Mouse (Mus musculus): ENCODE results near the gene Kansl1. TPM values are rescaled to one million over a fixed set of nuclear protein-coding genes. Genes with fewer than 3 reads are reported as not detected.

Kansl1 gene
- polyA plus RNA-seq, 1 experiment from 2014 or later = 7.5 TPM

DNA sequence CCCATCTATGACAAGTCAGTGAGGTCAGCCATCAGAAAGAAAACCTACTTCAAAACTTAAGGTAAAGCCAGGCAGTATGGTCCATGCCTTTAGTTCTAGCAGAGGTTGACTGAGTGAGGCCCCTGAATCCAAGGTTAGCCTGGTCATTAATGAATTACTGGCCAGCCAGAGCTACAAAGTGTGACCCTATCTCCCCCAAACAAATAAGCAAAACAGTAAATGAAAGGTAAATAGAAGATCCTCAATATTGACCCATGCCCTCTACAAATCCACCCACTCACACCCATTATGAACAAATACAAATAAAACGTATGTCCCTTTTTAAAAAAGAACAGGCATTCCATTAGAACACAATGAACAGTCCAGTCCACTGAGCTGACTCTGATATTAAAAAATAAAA is 76.5 kb downstream of the Kansl1 start:
- DNase-seq (ENCODE audit: low spot score) (no peak), ATAC-seq (ENCODE audit: low FRiP score, low TSS enrichment) (no peak)
- 60% methylated on average over 1 of the region's 1 CpGs for WGBS
- H3K9me3 ChIP-seq (ENCODE audit: control insufficient read depth, low read length) = no peaks in the 10 kb centered on the region
- H3K27ac ChIP-seq (replicated peaks) = no peak overlapping the region
- no peaks in the 10 kb centered on the region for H3K4me1 ChIP-seq (replicated peaks; ENCODE audit: control insufficient read depth, insufficient read depth)
- no peaks in the 10 kb centered on the region for H3K36me3 ChIP-seq (ENCODE audit: control insufficient read depth, insufficient read depth, low read length)
- H3K4me2 ChIP-seq (replicated peaks; ENCODE audit: low read depth) = no peak overlapping the region
- TF ChIP-seq EP300 (optimal IDR thresholded peaks at IDR 0.05) = no peak
- no peak for TF ChIP-seq CTCF (IDR thresholded peaks at IDR 0.05; ENCODE audit: low read depth)
- H3K27me3 ChIP-seq (ENCODE audit: control insufficient read depth, insufficient read depth, low read length) = no peaks in the 10 kb centered on the region
- no peak overlapping the region for H3K4me3 ChIP-seq (ENCODE audit: low read depth, low read length)
- no peak overlapping the region for H3K9ac ChIP-seq (ENCODE audit: low read length)

DNA sequence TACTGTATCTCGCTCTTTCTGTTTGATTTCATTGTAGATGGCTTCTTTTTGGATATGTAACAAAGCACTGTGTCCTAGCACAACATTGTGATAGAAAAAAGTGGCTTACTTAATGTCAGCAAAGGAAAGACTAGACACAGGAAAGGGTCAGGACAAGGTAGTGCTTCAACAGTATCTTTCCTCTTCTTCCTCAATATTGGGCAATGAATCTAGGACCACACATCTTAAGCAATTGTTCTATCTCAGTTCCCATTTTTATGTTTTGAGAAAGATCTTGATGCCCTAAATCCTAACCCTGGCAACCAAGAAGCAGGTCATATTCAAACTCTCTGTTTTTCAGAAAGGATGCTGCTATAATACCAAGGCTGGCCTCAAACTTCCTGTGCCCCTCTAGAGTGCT is 81.4 kb downstream of the Kansl1 start:
- DNase-seq (ENCODE audit: low spot score) (no peak), ATAC-seq (ENCODE audit: low FRiP score, low TSS enrichment) (no peak)
- no peaks in the 10 kb centered on the region for H3K4me1 ChIP-seq (replicated peaks; ENCODE audit: control insufficient read depth, insufficient read depth)
- H3K9me3 ChIP-seq (ENCODE audit: control insufficient read depth, low read length) = no peaks in the 10 kb centered on the region
- no peaks in the 10 kb centered on the region for H3K36me3 ChIP-seq (ENCODE audit: control insufficient read depth, insufficient read depth, low read length)
- no peak overlapping the region for H3K4me2 ChIP-seq (replicated peaks; ENCODE audit: low read depth)
- no peak overlapping the region for H3K27ac ChIP-seq (replicated peaks)
- no peaks in the 10 kb centered on the region for H3K27me3 ChIP-seq (ENCODE audit: control insufficient read depth, insufficient read depth, low read length)
- no peak overlapping the region for H3K4me3 ChIP-seq (ENCODE audit: low read depth, low read length)
- no peak overlapping the region for H3K9ac ChIP-seq (ENCODE audit: low read length)
- no peak for TF ChIP-seq EP300 (optimal IDR thresholded peaks at IDR 0.05)
- no peak for TF ChIP-seq CTCF (IDR thresholded peaks at IDR 0.05; ENCODE audit: low read depth)
- WGBS = 98% methylated on average over 1 of the region's 1 CpGs

DNA sequence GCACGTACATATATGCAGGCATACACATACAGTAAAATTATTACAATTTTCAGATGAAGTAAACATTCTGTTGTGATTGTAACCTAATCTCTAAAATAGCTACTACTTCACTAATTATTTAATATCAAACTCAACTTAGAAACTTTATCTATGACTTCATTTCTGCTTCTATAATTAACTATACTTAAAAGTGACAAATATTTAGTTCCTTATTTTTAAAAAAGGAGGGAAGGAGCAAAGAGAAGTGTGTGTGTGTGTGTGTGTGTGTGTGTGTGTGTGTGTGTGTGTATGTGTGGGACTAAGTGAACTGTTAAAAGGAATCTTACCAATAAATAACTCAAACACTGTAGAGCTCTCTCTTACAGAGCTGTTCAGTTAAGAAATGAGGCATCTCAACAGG is 82.1 kb downstream of the Kansl1 start:
- no peaks in the 10 kb centered on the region for H3K9me3 ChIP-seq (ENCODE audit: control insufficient read depth, low read length)
- DNase-seq (ENCODE audit: low spot score) (no peak), ATAC-seq (ENCODE audit: low FRiP score, low TSS enrichment) (no peak)
- H3K27ac ChIP-seq (replicated peaks) = no peak overlapping the region
- H3K36me3 ChIP-seq (ENCODE audit: control insufficient read depth, insufficient read depth, low read length) = no peaks in the 10 kb centered on the region
- TF ChIP-seq EP300 (optimal IDR thresholded peaks at IDR 0.05) (no peak), CTCF (IDR thresholded peaks at IDR 0.05; ENCODE audit: low read depth) (no peak)
- H3K4me2 ChIP-seq (replicated peaks; ENCODE audit: low read depth) = no peak overlapping the region
- 92% methylated on average over 1 of the region's 1 CpGs for WGBS
- H3K27me3 ChIP-seq (ENCODE audit: control insufficient read depth, insufficient read depth, low read length) = no peaks in the 10 kb centered on the region
- H3K4me3 ChIP-seq (ENCODE audit: low read depth, low read length) = no peak overlapping the region
- no peaks in the 10 kb centered on the region for H3K4me1 ChIP-seq (replicated peaks; ENCODE audit: control insufficient read depth, insufficient read depth)
- no peak overlapping the region for H3K9ac ChIP-seq (ENCODE audit: low read length)

DNA sequence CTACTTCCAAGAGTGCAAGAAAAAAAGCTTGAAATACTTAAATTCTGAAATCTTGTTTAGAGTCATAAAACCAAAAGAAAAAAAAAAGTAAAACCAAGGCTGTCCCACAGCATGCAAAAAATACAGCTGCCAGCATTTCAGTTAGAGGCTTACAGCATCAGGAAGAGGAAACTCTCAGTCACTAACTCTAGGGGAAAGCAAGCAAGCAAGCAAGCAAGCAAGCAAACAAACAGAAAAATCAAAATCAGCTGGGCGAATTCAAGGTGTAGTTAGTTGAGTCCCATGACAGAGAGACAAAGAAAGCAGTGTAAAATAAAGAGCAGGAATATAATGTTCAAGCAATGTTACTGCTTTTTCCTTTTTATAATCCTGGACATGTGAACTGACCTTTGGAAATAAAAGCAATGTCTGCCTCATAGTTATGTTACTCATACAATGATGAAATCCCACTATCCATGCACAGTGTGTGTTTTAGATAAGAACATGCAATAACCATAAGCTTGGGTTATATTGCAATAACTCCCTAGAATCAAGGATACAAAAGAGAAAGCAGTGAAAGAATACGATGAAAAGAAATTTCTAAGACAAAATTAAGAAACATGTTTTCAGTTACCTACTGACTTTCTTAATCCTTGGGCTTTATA is 85.4 kb downstream of the Kansl1 start:
- Histone ChIP-seq H3K9me3 (ENCODE audit: control insufficient read depth, low read length) (no peaks in the 10 kb centered on the region), H3K27ac (replicated peaks) (no peak overlapping the region), H3K4me1 (replicated peaks; ENCODE audit: control insufficient read depth, insufficient read depth) (no peaks in the 10 kb centered on the region), H3K27me3 (ENCODE audit: control insufficient read depth, insufficient read depth, low read length) (no peaks in the 10 kb centered on the region), H3K4me3 (ENCODE audit: low read depth, low read length) (no peak overlapping the region), H3K4me2 (replicated peaks; ENCODE audit: low read depth) (no peak overlapping the region), H3K36me3 (ENCODE audit: control insufficient read depth, insufficient read depth, low read length) (no peaks in the 10 kb centered on the region), H3K9ac (ENCODE audit: low read length) (no peak overlapping the region)
- TF ChIP-seq EP300 (optimal IDR thresholded peaks at IDR 0.05) = no peak
- no peak for TF ChIP-seq CTCF (IDR thresholded peaks at IDR 0.05; ENCODE audit: low read depth)
- ATAC-seq (ENCODE audit: low FRiP score, low TSS enrichment) = peak; percentile 79; the same call in 1 of the 2 replicates
- no peak for DNase-seq (ENCODE audit: low spot score)
- WGBS = 78% methylated on average over 2 of the region's 2 CpGs

DNA sequence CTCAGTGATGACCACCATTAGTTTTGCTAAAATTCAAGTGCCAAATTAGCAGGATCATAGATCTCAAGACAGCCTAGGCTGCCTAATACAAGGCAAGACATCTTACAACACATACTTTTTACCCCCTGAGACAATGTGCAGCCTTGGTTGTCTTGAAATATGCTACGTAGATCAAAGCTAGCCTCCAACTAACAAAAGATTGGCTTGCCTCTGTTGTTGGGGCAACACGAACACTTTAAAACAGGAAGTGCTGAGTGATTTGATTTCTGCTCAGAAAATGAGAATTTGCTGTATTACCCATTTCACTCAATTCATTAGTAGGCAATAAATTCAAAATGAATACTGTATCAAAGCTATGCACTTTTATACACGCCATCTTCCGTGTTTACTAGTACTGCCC is 86.8 kb downstream of the Kansl1 start:
- Histone ChIP-seq H3K9me3 (ENCODE audit: control insufficient read depth, low read length) (no peaks in the 10 kb centered on the region), H3K4me3 (ENCODE audit: low read depth, low read length) (no peak overlapping the region), H3K4me1 (replicated peaks; ENCODE audit: control insufficient read depth, insufficient read depth) (no peaks in the 10 kb centered on the region), H3K27ac (replicated peaks) (no peak overlapping the region), H3K4me2 (replicated peaks; ENCODE audit: low read depth) (no peak overlapping the region), H3K9ac (ENCODE audit: low read length) (no peak overlapping the region), H3K36me3 (ENCODE audit: control insufficient read depth, insufficient read depth, low read length) (no peaks in the 10 kb centered on the region), H3K27me3 (ENCODE audit: control insufficient read depth, insufficient read depth, low read length) (no peaks in the 10 kb centered on the region)
- TF ChIP-seq CTCF (IDR thresholded peaks at IDR 0.05; ENCODE audit: low read depth) = no peak
- no peak for TF ChIP-seq EP300 (optimal IDR thresholded peaks at IDR 0.05)
- no peak for DNase-seq (ENCODE audit: low spot score)
- 87% methylated on average over 4 of the region's 4 CpGs for WGBS
- ATAC-seq (ENCODE audit: low FRiP score, low TSS enrichment) = no peak

DNA sequence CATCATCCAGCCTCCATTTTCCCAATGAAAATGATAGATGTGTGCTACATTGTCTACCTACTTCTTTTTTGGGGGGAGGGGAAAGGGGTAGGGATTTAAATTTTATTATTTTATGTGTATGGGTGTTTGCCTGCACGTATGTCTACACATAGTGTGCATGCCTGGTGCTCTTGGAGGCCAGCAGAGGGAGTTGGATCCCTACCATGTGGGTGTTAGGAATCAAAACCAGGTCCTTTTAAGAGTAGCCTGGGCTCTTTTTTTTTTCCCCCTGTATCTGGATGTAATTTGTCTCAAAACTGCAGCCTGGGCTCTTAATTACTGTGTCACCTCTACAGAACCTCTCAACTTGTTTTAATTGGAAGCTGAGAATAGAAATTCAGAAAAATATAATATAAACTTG is 89.0 kb downstream of the Kansl1 start:
- ATAC-seq (ENCODE audit: low FRiP score, low TSS enrichment) (no peak), DNase-seq (ENCODE audit: low spot score) (no peak)
- Histone ChIP-seq H3K9me3 (ENCODE audit: control insufficient read depth, low read length) (no peaks in the 10 kb centered on the region), H3K27ac (replicated peaks) (no peak overlapping the region), H3K27me3 (ENCODE audit: control insufficient read depth, insufficient read depth, low read length) (no peaks in the 10 kb centered on the region), H3K36me3 (ENCODE audit: control insufficient read depth, insufficient read depth, low read length) (0 out of 2 replicates have a peak, but pooled peaks cover 2% of the 10 kb centered on the region), H3K4me2 (replicated peaks; ENCODE audit: low read depth) (no peak overlapping the region), H3K4me1 (replicated peaks; ENCODE audit: control insufficient read depth, insufficient read depth) (no peaks in the 10 kb centered on the region), H3K9ac (ENCODE audit: low read length) (no peak overlapping the region), H3K4me3 (ENCODE audit: low read depth, low read length) (no peak overlapping the region)
- 76% methylated on average over 1 of the region's 1 CpGs for WGBS
- TF ChIP-seq CTCF (IDR thresholded peaks at IDR 0.05; ENCODE audit: low read depth) (peak; percentile 63), EP300 (optimal IDR thresholded peaks at IDR 0.05) (no peak)
